Mouse (Mus musculus): ENCODE data around the gene H2-Oa.
A peak's percentile ranks its signal among the peaks of the same experiment; 100 is the strongest.

- TF ChIP-seq CTCF (IDR thresholded peaks at IDR 0.05; ENCODE audit: low read depth) (peak; percentile 92), EP300 (optimal IDR thresholded peaks at IDR 0.05) (no peak)
Observed at GRCm38 (mm10) chr17:34101604-34102032, 9.5 kb downstream of the H2-Oa start.
